Mouse (Mus musculus) heart, adult 2 months (tissue): ENCODE results near the gene Samd5.

Experiments
- CTCF ChIP-seq: fragments of 200-600 bp; IDR thresholded peaks from 2 replicates; pipeline ENCODE4 v1.8.1; 2022; ENCODE audit warnings: antibody characterized with exemption, mild to moderate bottlenecking, moderate library complexity
- POLR2A ChIP-seq: fragments of 200-500 bp; IDR thresholded peaks from 2 replicates; pipeline ENCODE4 v1.6.1; 2011; ENCODE audit warnings: mild to moderate bottlenecking, low read depth, low read length, control low read depth; ENCODE audit not compliant: insufficient read depth

DNA sequence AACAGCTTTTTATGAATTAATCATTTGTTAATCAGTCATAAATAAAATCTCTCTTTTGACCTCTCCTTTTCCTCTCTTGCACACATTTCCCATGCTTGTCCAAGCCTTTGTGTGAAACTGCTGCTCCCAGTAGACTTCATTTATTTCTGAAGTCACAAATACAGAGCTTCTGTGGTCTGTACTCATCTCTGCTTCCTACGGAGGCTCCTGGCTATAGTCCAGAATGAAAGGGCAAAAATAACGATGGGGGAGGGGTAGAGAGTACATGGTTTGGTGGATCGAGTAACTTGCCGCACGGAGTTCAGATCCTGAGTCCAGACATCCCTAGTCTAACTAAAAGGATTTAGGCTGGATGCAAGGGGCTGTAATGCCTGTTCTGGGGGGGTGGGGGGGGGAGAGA is 3.1 kb upstream of the Samd5 start:
- TF ChIP-seq POLR2A, result no peak
- no peak for TF ChIP-seq CTCF
